Mouse (Mus musculus) gastrocnemius, postnatal 14 days (tissue): ENCODE measurements around the gene Ccdc69. TPM values are rescaled to one million over a fixed set of nuclear protein-coding genes. Genes with fewer than 3 reads are reported as not detected.
A peak's percentile ranks its signal among the peaks of the same experiment; 100 is the strongest.
"Not testable (repeated sequence)": the region's sequence is repeated elsewhere in the genome, so short reads cannot be mapped to it uniquely, and the experiment has no call there.

Experiments used
- DNase-seq: peaks from one replicate; pipeline ENCODE4 v3.0.0; 2021; ENCODE audit warnings: mixed read lengths
- intact Hi-C: fragments of 180-260 bp; cut with DNase I; formaldehyde crosslinking; loops from one replicate; pipeline ENCODE4 v1.15.1; 2025; ENCODE audit warnings: low total_unique reads
- long read RNA-seq, 2 experiments: library from polyadenylated mRNA; stranded (forward); transcript quantifications; one replicate each; pipeline ENCODE4 v2.0.0; 2021
- total RNA-seq, 2 experiments: library from RNA; stranded (reverse); gene quantifications; 2 replicates each; pipeline ENCODE4 v1.2.3; 2021

Gene Ccdc69
- 10 to 100 TPM in 1 of 2 experiments, 1 to 10 TPM in 1; 7.8 to 14.0 TPM for total RNA-seq
- long read RNA-seq, experiment 1, partial matches to known transcripts: 1 of 4 reads
- long read RNA-seq, experiment 1, other reads (novel, unspliced or antisense): 0 of 4 reads
- long read RNA-seq, experiment 2, transcript Ccdc69-201 (7 exons, 1,402 nt): major isoform, 9 of 10 reads
- long read RNA-seq, experiment 2, partial matches to known transcripts: 0 of 10 reads
- long read RNA-seq, experiment 2, other reads (novel, unspliced or antisense): 1 of 10 reads

DNA sequence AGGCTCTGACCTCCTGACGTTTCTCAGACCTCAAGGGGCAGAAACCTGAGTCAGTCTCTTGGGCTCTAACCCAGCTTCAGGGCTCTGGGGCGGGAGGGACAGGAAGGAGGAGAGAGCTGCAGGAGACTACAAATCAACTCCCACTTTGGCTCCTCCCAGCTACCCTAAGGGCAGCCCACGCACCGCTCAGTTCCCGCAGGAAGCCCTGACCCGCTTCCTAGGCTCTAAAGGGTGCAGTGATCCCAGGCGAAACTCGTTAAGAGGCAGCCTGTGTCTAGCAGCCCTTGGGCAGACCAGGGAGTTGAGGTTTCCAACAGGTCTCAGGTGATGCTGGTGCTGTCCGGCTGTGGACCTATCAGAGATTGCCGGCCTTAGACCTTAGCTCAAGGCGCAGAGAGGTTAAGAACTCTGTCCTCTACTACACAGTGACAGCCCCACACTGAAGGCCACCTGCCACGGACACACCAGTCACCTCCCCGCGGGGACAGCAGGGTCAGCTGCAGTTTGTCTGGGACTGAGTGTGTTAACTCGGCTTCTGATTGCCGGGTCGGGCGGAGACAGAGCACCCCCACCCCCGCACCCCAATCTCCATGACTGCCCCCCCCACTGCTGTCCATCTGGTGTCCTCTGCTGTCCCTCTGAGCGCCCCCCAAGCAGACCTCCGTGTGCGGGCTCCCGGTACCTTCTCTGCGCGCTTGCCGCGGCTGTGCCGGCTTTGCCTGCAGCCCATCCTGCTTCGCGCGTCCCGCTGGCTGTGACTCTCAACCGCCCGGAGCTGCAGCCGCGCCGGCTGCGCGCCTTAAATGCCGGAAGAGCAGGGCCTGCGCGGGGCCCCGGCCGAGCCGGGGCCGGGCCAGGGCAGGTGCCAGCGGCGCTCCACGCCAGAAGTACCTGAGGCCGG, at the start of gene Ccdc69:
Gene Ccdc69, minus strand, starts transcription at position 801 of the 901 bp plus-strand sequence.
- intact Hi-C loops: no loop called here

DNA sequence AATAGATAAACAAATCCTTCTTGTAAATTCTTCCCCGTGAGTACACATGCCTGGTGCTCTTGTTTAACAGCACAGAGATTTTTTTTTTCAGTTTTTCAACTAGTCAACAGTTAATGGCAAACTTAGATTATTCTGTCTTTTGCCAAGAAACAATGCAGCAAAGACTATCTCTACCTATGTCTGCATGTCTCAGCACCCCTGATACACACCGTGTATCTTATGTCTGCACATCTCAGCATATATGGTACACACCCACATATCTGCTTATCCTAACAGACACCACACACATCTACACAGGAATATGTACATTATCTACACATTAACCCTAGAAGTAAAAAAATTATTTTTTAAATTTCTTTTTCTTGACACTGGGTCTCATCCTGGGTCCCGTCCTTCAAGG, 48.7 kb upstream of the Ccdc69 start:
- intact Hi-C loops: no loop called here
- no peak for DNase-seq

More for the DNA sequence above, at the start of gene Ccdc69:
- peak; percentile 66 for DNase-seq

DNA sequence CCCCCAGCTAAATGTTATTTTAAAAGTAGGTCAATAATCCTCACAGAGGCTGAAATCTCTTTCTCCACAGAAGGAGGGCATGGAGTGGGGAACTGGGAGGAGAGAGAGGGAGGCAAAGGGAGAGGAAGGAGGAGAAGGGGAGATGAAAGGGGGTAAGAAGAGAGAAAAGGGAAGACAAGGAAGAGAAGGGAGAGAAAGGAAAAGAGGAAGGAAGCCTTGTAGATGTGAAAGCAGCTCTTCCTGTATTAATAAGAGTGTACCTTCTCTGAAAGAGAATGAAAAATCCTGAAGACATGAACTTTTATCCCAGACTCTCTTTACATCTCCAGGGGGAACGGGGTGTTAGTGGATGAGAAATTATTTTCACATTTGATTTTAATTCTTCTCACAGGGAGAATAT, 43.5 kb upstream of the Ccdc69 start:
- no peak for DNase-seq
- intact Hi-C loops: no loop called here

DNA sequence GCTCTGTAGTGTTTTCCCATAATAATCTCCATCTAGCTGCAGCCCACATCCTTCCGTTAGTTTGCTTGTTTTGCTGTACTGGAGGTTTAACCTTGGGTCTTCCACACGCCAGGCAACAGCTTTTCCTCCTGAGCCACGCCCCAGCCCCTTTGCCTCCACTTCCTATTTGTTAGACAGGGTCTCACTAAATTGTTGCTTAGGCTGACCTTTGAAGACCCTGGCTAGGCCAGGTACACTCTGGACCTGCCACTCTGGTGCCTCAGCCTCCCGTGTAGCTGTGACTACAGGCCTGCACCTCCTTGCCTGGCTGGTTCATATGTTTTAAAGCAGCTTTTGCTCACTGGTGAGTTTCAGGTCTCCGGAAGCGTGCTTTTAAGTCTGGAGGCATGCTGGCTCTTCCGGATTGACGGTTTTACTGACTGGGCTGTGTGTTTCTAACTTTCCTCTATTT, 42.9 kb upstream of the Ccdc69 start:
- no peak for DNase-seq
- intact Hi-C loops: no loop called here

DNA sequence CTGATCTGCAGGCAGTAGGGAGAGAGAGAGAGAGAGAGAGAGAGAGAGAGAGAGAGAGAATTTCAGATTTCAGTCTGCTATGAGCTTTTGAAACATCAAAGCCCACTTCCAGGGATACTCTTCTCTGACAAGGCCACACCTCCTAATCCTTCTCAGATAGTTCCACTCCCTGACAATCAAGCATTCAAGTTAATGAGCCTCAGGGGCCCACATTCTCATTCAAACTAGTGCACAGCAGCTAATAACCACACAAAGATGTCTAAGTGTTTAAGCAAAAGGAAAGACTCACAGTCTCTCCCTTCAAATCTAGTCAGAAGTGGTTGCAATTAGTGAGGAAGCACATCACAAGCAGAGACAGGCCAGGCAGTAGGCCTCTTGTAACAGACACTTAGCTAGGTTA, 42.3 kb upstream of the Ccdc69 start:
- DNase-seq: no peak
- intact Hi-C loops: no loop called here

DNA sequence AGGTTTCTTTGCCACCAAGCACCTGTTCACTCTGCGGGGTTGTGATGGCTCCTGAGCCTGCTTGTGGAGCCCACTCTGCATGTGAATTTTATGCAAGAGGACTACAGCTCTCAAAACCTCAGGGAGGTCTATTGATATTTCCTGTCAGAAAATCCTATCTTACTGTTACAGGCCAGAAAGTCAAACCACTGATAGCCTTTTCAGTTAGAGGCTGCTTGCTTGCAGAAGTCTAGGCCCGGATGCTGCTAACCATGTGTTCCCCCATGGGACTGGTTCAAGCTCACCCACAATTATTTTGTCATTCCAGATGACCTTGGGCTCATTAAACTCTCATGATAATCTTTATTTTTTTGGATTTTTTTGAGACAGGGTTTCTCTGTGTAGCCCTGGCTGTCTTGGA, 39.1 kb upstream of the Ccdc69 start:
- intact Hi-C loops: no loop called here
- no peak for DNase-seq

DNA sequence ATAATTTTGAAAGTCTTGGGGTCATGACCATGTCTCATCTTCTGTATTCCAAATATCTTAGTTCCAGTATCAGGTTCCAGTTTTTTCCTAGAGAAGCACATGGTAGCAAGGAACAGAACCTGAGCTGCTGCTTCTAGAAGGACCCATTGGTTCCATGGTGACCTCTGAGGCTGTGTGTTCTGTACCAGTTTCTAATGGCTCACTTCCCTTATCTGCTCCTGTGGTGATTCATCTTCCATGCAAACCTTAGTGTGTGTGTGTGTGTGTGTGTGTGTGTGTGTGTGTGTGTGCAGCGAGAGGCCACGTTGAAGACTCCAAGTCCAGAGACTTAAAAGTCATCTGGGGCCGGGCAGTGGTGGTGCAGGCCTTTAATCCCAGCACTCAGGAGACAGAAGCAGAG, 38.1 kb upstream of the Ccdc69 start:
- intact Hi-C loops: no loop called here
- DNase-seq: no peak

DNA sequence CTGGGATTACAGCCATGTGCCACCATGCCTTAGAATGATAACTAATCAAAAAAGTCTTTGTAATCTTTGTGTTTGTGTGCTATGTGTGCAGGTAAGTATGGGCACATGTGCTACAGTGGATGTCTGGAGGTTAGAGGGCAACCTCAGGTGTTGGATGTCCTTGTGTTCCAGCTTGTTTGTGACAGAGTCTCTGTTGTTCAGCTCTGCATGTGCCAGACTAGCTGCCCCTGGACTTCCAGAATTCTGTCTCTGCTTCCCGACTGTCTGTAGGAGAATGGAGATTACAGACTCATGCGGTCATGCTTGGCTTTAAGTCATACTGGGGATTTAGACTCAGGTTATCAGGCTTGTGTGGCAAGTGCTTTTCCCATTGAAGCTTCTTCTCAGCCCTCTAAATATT, 36.4 kb upstream of the Ccdc69 start:
- intact Hi-C loops: no loop called here
- DNase-seq: no peak

DNA sequence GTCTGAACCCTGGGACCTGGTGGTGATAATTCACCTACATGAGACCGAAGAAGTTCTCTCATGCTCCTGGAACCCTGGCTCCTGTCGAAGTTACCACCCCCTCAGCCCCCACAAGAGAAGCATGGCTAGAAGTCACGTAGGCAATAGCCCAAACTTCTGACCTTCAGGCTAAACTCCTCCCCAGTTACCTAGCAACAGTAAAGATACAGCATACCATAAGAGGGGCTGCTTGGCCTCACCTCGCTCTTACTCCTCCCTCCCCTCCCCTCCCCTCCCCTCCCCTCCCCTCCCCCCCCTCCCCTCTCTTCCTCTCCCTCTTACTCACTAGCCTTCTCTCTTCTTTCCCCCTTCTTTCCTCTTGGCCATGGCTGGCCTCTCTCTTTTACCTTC, 35.9 kb upstream of the Ccdc69 start:
- DNase-seq, intact Hi-C loops: not testable (repeated sequence)

DNA sequence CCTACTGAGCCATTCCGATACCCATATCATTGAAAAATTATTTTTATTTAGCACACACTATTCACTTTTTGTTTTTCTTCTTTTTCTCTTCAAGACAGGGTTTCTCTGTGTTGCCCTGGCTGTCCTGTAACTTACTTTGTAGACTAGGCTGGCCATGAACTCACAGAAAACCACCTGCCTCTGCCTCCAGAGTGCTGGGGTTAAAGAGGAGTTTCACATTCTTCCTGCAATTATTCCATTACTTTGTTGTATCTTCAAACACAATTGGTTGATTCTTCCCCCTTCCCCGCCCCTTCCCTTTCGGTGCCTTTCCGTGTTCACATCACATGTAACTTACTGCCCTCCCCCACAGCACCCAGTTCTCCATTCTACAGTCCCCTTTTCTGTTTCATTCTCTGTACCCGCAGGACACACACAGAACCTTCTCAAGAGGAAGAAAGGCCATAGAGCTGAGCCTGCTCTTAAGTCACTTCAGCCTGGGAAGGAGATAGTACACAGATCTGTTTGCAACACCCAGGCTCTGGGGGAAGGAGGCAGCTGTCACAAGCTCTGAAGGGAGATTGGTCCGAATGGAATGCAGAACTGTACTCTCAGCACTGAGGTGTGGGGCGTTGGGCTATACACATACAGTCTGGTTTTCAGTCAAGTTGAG, 35.4 kb upstream of the Ccdc69 start:
- DNase-seq: no peak

DNA sequence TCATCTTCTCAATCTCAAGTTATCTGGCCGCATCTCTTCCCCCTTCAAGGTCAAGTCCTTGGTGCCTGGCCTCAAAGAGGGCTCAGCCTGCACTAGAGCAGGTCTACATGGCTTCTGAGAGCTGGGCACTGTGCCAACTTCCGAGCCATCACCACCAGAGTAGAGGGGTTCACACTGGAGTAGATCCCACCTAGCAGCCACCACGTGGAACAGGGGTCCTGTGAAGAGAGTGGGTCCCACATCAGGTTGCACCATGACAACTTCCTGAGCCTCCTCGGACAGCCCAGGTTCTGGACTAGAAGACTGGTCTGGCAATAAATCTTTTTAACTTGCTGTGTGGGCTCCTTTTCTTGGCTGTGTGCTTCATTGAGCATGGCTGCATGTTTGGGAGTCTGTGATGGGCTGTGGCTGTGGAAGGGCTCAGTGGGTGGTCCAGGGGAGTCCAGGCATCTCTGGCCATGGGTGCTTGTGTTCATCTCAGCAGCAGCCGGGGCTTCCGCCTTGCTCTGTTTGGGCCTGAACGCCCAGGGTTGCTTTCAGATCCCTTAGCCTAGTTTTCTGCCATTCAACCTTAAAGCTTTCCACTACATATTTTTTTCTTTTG, 32.7 kb upstream of the Ccdc69 start:
- no peak for DNase-seq
- intact Hi-C loops: no loop called here

More for the DNA sequence above, 35.4 kb upstream of the Ccdc69 start:
- intact Hi-C loops: no loop called here

DNA sequence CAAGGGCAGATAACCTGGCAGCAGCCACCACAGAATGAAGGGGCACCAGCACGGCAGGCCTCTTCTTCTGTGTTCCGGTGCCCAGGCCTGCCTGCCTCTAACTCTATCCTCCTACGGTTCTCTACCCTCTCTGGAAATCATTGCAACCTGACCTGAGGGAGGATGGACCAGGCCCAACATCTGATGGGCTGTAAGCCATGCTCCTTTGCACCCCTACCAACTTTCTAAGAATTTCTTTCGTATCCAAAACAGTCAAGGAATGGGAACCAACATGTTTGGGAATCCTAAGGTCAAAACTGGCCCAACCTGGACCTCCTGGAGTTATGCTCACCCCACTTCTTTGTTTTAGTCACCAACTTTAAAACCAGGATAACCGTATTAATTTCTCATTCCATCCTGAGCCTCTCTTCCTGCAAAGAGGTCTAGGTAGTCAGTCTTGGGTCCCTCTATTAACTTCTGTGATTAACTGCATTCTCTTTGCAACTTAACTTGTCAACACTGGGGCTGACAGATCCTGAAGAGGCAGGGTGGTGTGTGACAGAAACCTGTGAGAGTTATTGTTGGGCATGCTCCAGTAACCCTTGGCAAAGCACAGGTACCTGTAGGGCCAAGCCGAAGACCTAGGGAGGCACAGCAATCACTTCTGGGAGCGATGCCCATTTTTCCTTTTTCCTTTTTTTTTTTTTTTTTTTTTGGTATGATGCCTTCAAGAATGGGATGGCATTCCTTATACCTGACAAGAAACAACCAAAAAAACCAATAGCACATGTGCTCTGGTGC, 31.8 kb upstream of the Ccdc69 start:
- no peak for DNase-seq

DNA sequence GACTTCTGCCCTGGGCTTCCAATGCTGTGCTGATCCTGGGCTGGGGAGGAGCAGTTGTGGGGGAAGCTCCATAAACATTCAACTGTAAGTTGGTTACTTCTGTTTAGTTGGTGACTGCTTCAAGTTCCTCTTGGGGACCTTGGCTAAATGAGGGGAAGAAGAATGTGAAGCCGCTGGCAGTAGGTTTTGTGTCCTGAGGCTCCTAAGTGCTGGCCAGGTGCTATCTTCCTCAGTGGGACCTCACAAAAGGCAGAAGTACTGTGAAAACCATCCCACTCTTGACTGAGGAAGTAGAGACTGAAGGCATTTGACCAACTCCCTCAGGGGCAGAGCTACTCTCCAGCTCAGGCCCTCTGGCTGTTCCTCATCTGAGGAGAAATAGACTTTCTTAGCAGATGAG, 28.7 kb upstream of the Ccdc69 start:
- intact Hi-C loops: no loop called here

More for the DNA sequence above, 31.8 kb upstream of the Ccdc69 start:
- intact Hi-C loops: no loop called here

DNA sequence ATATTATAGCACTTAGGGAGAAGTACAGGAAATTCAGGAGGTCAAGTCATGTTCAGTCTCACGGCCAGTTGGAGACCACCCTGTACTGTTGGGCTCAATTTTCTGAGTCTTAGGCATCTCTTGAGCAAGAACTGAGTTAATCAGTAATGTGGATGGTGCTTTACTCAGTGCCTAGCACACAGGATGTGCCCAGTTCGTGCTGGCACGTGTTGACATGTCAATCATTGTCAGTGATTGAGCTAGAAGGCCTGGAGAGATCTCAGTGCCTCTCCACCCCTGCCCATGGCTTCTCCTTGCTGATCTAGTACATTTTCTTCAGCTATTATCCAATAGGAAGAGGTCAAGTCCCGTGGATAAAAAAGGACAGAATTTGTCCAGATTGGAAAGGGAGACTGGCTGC, 27.5 kb upstream of the Ccdc69 start:
- intact Hi-C loops: no loop called here
- no peak for DNase-seq

More for the DNA sequence above, 28.7 kb upstream of the Ccdc69 start:
- no peak for DNase-seq

DNA sequence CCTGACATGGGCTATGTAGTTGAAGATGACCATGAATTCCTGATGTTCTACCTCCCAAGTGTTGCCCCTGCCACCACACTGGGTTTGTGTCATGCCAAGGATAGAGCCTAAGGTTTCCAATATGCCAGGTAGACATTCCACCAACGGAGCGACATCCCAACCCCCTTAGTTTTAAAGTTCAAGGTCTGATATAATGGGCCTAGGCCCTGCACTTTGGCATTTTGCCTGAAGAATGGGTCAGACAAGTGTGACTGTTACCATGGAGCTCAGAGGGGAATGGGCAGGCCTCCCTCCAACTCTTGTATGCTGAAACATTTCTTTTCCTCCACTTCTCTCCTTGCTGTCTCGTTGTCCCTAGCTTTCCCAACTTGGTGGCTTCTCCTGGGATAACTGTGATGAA, 25.3 kb upstream of the Ccdc69 start:
- intact Hi-C loops: no loop called here
- DNase-seq: no peak

DNA sequence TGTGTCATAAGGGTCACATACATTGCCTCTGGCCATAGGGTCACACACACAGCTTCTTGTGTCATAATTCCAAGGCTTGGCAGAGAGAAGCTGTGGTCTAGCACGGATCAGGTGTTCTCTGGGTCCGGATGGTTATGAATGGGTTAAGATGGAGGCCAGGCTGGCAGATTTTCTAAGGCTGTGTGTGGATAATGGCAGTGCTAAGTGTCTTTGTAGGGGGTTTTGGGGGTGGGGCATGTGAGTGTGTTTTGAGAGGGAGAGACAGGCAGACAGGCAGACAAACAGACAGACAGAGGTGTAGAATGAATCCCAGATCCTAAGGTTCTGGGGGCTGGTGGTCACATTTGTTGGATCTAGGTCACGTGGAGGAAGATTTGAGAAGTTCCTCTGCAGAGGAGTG, 24.1 kb upstream of the Ccdc69 start:
- intact Hi-C loops: no loop called here
- DNase-seq: no peak

DNA sequence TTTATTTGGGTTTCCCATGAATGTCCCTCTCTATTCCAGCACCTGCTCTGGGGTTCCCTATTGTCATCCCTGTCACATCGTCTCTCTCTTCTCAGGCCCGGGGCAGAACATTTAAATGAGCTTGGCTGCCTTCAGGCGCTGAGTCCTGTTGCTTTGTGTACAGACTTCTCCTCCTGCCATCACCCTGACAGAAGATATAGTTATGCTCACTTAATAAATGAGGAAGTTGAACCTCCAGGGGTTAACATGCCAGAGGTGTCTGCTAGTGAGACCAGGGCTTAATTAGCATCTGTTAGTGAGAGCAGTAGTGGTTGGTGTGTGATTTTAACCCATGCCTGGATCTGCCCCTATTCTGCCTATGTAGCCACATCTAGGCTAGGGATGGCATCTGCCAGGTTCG, 21.9 kb upstream of the Ccdc69 start:
- intact Hi-C loops: no loop called here
- DNase-seq: no peak

DNA sequence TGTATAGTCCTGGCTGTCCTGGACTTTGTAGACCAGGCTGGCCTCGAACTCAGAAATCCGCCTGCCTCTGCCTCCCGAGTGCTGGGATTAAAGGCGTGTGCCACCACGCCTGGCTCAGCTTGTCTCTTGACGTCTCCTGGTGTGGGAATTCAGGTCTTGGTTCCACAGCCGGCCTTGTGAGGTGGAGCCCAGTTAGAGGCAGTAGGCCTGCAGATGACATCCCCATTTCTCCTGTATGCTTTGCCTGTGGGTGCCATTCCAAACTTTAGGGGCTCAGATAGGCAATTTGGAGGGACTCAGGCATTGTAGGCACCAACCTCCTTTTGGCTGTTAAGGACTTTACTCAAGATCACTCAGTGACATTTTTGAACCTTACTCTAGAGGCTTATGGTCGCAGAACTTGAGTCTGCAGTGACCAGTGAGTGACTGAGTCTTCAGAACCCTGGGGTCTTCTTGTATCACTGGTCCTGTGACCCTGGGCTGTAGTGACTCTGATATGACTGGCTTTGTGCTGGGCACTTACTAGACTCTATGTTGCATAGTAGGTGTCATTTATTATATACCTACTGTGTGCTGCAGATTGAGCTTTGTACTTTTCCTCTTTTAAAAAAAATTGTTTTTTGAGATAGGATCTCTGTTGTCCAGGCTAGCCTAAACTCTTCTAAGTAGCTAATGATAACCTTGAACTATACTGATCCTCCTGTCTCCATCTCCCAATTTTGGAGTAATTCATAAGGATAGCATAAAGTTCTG, 21.3 kb upstream of the Ccdc69 start:
- intact Hi-C loops: no loop called here
- DNase-seq: no peak
